Mouse (Mus musculus) spleen, postnatal 0 days (tissue): Measurements from ENCODE around the gene Lrrc34. TPM values are rescaled to one million over a fixed set of nuclear protein-coding genes. Genes with fewer than 3 reads are reported as not detected.

Source experiments
- polyA plus RNA-seq: library from polyadenylated mRNA; unstranded; fragments of >200 nt; fragmentation: Nextera tagmentation; extraction: Ambion mirVana; gene quantifications from 2 replicates; pipeline ENCODE4 v1.2.1, GENCODE M21; 2015

Lrrc34 gene
- polyA plus RNA-seq, result 0.20 and 0.33 TPM in 2 replicates

GRCm38 (mm10) chr3:30647440-30648090 is at the start of gene Lrrc34:
Gene Lrrc34 (minus strand): TSS chr3:30647869.

GRCm38 (mm10) chr3:30644207-30644606 is 3.5 kb downstream of the Lrrc34 start, which contains the start of gene Lrriq4:
Gene Lrriq4 (plus strand): TSS chr3:30644507.

GRCm38 (mm10) chr3:30602065-30602739 is 45.5 kb downstream of the Lrrc34 start, which contains the start of gene Mynn:
Gene Mynn (plus strand): TSS chr3:30602065.

GRCm38 (mm10) chr3:30599711-30600545 is 47.7 kb downstream of the Lrrc34 start, which contains the start of gene Actrt3:
Gene Actrt3 (minus strand): TSS chr3:30599939.

Other genes starting within 250 kb of the Lrrc34 start
- 2.2 and 2.4 TPM in 2 replicates for gene Mecom, start 99.9 kb downstream of the Lrrc34 start, polyA plus RNA-seq
- gene Actrt3, start 47.9 kb downstream of the Lrrc34 start, polyA plus RNA-seq, result not detected in 2 replicates
- 14.1 and 14.5 TPM in 2 replicates for gene Mynn, start 45.8 kb downstream of the Lrrc34 start, polyA plus RNA-seq
- not detected in 2 replicates for gene Lrriq4, start 3.4 kb downstream of the Lrrc34 start, polyA plus RNA-seq
- not detected in 2 replicates for gene Lrrc31, start 52.0 kb upstream of the Lrrc34 start, polyA plus RNA-seq
- gene Samd7, start 98.4 kb upstream of the Lrrc34 start, polyA plus RNA-seq, result 0.04 and 0.07 TPM in 2 replicates
- gene Sec62, start 145.0 kb upstream of the Lrrc34 start, polyA plus RNA-seq, result 96.5 and 100 TPM in 2 replicates
- 6.2 and 11.1 TPM in 2 replicates for gene Gpr160, start 208.1 kb upstream of the Lrrc34 start, polyA plus RNA-seq